Mouse (Mus musculus) spleen, postnatal 14 days (tissue): Measurements from ENCODE around the gene 1700001K19Rik.
"Not testable (repeated sequence)": the region's sequence is repeated elsewhere in the genome, so short reads cannot be mapped to it uniquely, and the experiment has no call there.

Experiments
- DNase-seq, 2 experiments: peaks; one replicate each; pipeline ENCODE4 v3.0.0; 2021 to 2022; ENCODE audit warnings: low spot score in 2 of 2

The 1700001K19Rik gene

DNA sequence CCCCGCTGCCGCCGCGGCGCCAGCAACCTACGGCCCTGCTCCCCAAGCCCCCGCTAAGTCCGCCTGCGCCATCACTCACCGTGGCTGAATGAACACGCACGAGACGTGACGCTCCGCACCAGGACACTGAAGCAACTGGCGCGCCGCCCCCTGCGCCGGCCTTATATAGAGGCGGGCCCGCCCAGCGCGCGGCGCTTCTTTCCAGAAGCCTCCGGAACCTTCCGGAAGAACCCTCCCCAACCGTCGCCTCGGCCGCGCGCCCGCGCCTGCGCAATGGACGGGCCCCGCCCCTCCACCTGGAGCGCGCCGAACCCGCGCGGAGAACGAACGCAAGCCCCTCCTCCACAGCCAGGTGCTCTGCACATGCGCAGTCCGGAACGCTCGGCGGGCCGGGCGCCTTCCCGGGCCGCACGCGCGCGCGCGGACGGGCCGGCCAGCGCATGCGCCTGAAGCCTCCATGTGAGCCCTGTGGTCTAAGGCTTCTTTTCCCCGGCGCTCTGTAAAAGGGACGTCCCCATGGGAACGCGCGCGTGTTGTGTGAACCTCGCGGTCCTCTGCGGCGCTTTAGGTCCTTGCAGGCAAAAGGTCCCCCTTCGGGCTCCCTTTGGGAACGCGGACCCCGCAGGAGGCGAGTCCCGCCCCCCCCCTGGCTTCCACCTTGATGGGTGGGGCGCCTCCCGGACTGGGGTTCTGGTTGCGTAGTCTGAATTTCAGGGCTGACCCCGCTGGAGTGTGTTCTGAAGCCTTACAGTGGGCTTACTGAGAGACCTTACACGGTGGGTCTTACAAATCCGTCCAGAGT, 14.0 kb upstream of the 1700001K19Rik start:
- DNase-seq: peak; percentile 99

DNA sequence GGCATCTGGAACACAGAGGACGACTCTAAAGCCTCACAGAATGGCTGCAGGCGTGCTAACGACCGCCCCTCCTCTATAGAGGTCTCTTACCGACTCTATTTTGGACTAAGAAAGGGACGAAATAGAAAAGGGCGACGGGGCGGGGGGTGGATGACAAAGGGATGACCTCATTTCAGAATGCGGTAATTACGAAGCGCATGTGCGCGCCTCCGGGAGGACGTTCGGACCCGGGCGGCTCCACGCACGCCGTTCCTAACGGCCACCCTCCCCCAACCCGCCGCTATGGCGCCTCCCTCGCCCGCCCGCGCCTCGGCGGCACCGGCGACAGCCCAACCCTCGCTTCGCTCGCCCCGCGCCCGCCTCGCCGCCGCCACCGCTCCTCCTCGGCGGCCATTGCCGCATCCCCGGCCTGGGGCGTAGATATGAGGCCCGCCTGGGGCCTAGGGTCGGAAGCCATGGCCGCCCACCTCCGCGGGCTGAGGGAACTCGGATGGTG, 13.3 kb upstream of the 1700001K19Rik start:
- peak; percentile 21 to 46 for DNase-seq

DNA sequence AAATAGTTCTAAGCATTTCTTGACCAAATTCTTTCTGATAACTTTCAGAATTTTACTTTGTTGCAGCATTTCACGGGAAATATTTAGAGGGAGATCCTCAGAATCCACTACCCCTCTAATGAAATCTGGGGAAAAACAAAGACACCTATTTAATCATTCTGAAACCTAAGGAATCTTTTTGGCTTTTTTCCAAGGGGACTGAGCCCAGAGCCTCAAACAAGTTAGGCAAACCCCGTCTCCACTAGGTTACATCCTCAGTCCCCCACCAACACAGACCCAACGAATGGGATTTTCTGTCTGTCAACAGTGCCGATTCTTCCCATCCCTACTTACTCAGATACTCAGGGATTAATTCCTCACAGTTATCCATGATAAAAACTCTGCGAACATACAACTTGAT, 11.0 kb upstream of the 1700001K19Rik start:
- not testable (repeated sequence) for DNase-seq

- DNase-seq: no peak
Observed at GRCm38 (mm10) chr12:110689919-110690643, 7.7 kb upstream of the 1700001K19Rik start.

- not testable (repeated sequence) for DNase-seq
Observed at GRCm38 (mm10) chr12:110688921-110689320, 6.5 kb upstream of the 1700001K19Rik start.

DNA sequence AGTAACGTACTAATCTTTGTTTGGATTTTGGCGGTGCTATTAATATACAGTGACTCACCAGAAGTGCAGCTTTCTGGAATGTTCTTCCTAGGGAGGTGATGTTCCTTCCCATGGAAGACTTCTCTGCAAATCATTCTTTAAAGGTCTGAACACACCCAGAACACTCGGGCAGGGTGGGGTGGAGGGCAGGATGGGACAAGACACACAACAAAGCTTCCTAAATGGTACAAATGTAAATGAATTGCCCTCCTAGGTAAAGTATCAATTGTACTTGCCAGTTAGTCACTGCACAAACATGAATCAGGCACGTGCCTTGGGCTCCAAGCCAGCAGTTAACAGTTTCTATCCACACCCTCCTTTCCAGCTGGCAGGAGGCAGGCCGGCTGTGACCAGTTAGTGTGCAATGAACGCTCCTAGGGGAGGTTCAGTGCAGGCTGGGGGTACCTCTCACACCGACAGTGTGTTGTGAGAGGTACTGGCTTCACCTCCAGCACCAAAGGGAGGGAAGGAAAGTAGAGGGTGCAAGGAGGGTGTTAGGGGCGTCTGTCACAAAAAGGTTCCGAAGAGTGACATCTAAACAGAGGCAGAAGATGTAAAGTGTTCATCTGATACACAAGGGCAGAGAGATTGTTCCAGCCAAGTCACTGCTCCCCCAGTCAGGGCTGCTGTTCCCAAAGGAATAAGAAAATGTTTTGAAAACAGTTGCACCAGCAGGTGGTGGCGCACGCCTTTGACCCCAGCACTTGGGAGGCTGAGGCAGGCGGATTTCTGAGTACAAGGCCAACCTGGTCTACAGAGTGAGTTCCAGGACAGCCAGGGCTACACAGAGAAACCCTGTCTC, 5.7 kb upstream of the 1700001K19Rik start:
- DNase-seq: no peak

GRCm38 (mm10) chr12:110683580-110683979, 1.2 kb upstream of the 1700001K19Rik start:
- DNase-seq: no peak

DNA sequence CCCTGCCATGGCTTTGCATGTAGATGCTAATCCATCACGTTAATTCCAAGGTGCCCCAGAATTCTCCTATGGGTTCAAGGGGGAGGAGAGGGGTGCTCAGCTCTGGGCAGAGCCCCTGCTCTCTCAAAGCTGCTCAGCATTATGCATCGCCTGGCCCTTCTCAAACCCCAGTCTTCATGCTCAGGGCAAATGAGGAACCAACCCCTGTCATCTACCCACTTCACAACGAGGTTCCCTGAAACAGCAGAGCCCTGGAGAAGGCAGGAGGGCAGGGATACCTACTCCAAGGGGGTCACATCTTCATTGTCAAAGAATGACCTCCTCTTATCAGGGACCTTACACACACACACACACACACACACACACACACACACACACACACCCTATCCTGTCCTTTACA, 541 bp downstream of the 1700001K19Rik start:
- DNase-seq: no peak

DNA sequence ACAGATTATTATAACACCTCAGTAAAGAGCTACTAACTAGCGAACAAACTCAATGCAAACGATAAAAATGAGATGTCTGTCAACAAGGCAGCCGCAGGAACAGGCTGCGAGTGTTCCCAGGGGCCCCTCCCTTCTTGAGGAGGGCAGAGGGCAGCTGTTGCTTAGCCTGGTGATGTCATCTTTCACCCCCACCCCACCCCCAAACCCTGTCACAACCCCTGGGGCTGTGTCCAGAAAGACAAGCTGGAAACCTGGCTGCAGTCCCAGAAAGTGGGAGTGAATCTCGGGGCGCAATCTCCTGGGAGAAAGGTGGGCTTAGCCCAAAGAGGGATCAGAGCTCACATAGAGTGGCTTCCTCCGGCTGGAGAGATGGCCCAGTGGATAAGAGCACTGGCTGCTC, 1.2 kb downstream of the 1700001K19Rik start:
- no peak for DNase-seq

GRCm38 (mm10) chr12:110674243-110674642, 8.2 kb downstream of the 1700001K19Rik start:
- DNase-seq: peak in 1 of 2 experiments; percentile 17

DNA sequence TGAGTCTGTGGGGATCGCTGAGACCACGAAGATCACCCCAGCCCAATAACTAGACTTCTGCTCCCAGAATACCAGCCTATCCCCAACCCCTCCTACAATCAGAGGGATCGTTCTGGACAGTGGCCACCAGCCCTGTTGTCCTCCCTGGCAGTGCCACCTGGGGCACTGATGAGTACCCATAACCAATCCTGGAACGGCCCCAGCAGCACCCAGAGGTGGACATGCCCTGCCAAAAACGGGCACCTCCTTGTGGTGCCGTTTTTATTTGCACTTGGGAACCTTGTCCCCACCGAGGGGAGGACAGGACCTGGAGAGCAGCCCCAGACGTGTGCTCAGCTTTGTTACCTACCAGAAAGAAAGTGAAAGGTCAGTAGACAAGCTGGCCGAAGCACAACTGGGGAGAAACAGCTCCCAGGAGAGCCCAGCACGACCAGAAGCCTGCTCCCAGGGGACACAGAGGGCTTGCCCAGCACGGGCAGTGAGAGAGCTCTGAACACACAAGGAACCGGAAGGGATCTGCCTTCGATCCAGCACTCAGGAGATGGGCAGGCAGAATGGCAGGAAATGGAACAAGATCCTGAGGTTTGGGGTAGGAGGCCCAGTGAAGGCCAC, 14.8 kb downstream of the 1700001K19Rik start:
- DNase-seq: no peak

GRCm38 (mm10) chr12:110661746-110662145, 20.7 kb downstream of the 1700001K19Rik start:
- no peak for DNase-seq

DNA sequence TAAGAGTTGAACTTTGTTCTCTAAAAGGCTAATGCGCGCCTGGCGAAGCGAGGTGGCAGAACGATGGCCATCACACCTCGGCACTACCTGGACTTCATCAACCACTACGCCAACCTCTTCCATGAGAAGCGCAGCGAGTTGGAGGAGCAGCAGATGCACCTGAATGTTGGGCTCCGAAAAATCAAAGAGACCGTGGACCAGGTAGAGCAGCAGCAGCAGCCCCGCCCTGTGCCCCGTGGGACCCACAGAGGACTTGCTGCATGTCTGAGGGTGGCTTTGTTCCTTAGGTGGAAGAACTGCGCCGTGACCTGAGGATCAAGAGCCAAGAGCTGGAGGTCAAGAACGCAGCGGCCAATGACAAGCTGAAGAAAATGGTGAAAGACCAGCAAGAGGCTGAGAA, 31.0 kb downstream of the 1700001K19Rik start:
- no peak for DNase-seq

DNA sequence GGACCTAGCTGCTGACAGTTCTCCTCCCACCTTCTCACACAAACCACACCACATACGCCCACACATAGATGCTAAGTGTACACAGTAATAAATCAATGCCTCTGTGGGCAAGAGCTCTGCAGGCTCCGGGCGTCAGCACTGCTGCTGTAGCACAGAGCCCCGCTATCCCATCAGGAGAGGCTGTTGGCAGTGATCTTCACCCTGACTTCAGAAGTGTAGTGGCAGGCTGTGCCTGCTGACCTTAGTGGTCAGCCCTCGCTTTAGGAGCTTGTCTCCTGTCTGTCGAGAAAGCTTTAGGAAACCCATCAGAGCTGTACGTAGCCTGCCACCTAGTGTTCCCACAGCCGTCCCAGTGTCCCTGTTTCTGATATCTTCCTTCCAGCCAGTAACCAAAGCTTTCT, 32.2 kb downstream of the 1700001K19Rik start:
- no peak for DNase-seq

GRCm38 (mm10) chr12:110637507-110638114, 44.8 kb downstream of the 1700001K19Rik start:
- DNase-seq: no peak

DNA sequence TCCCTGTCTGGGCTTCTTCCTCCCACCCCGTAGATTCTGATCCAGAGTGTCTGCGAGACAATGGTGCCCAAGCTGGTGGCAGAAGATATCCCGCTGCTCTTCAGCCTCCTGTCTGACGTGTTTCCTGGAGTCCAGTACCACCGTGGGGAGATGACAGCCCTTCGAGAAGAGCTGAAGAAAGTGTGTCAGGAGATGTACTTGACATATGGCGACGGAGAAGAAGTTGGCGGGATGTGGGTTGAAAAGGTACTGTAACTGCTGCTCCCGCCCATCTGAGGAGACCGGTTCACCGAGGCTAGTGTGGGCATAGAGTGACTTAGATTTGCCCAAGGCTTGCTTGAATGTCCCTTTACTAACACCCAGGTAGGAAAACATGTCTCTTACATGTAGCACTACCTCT, 46.1 kb downstream of the 1700001K19Rik start:
- DNase-seq: no peak

DNA sequence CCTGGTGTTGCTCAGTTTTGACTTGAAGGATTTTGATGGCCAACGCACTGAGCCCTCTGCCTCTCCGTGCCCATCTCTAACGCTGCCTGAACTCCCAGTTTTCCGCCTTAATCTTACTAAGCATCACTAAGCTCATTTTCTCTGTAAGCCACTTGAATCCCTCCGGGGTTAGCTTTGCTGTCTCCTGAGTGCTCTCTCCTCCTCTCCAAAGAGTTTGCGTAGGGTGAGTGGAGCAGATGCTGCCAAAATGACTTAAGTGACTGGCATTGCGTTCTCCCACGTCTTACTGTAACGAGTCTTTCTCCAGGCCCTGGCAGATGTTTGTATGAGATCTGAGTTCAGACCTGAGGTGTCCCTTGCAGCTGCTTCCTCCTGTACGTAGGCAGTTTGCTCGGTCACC, 52.4 kb downstream of the 1700001K19Rik start:
- no peak for DNase-seq
